Mouse (Mus musculus) adrenal gland, postnatal 0 days (tissue): ENCODE data around the gene Slc34a2. TPM values are rescaled to one million over a fixed set of nuclear protein-coding genes. Genes with fewer than 3 reads are reported as not detected.

ENCODE experiments used
- polyA plus RNA-seq: library from polyadenylated mRNA; unstranded; fragments of >200 nt; fragmentation: Nextera tagmentation; extraction: Ambion mirVana; gene quantifications from 2 replicates; pipeline ENCODE4 v1.2.1, GENCODE M21; 2015

Slc34a2 gene
- 0.77 and 0.92 TPM in 2 replicates for polyA plus RNA-seq

GRCm38 (mm10) chr5:53037781-53038180, at the start of gene Slc34a2:
Gene Slc34a2, plus strand, starts transcription at chr5:53038081.

Other genes starting within 250 kb of the Slc34a2 start
- 67.3 and 86.9 TPM in 2 replicates for gene Anapc4, start 204.1 kb upstream of the Slc34a2 start, polyA plus RNA-seq
- gene Sel1l3, start 175.8 kb downstream of the Slc34a2 start, polyA plus RNA-seq: 0.84 and 2.2 TPM in 2 replicates
- gene Smim20, start 229.0 kb downstream of the Slc34a2 start, polyA plus RNA-seq: 145 and 252 TPM in 2 replicates